Mouse (Mus musculus) MEL (cell line): ENCODE results near the gene Olfr71.

ENCODE experiments used
- E2F4 ChIP-seq: IDR thresholded peaks from 2 replicates; pipeline ENCODE4 v1.6.1; 2011; ENCODE audit warnings: low read depth, low read length, improper control_type of control experiment, borderline replicate concordance
- GABPA ChIP-seq: IDR thresholded peaks from 2 replicates; pipeline ENCODE4 v1.6.1; 2012; ENCODE audit warnings: low read depth, mild to moderate bottlenecking, inconsistent platforms, low read length, improper control_type of control experiment, moderate library complexity
- GATA1 ChIP-seq: IDR thresholded peaks from 2 replicates; pipeline ENCODE4 v1.6.1; 2011; ENCODE audit warnings: low read depth, low read length, improper control_type of control experiment
- JUND ChIP-seq: IDR thresholded peaks from 2 replicates; pipeline ENCODE4 v1.6.1; 2011; ENCODE audit warnings: low read depth, mild to moderate bottlenecking, improper control_type of control experiment, low read length
- MAX ChIP-seq: IDR thresholded peaks from 2 replicates; pipeline ENCODE4 v1.6.1; 2011; ENCODE audit warnings: low read length, improper control_type of control experiment
- POLR2A ChIP-seq, 2 experiments: IDR thresholded peaks; 2 replicates each; pipeline ENCODE4 v1.6.1; 2011 to 2012; ENCODE audit warnings: low read length in 2 of 2, mild to moderate bottlenecking in 2 of 2, control low read depth in 1 of 2, improper control_type of control experiment in 1 of 2, low read depth in 1 of 2, moderate library complexity in 1 of 2; ENCODE audit not compliant: control insufficient read depth in 1 of 2, insufficient read depth in 1 of 2, poor library complexity in 1 of 2
- POLR2AphosphoS5 ChIP-seq: IDR thresholded peaks from 2 replicates; pipeline ENCODE4 v1.6.1; 2012; ENCODE audit warnings: low read depth, borderline replicate concordance, mild to moderate bottlenecking, inconsistent platforms, low read length, moderate library complexity, mixed read lengths
- SIN3A ChIP-seq: IDR thresholded peaks from 2 replicates; pipeline ENCODE4 v1.6.1; 2012; ENCODE audit warnings: low read length, improper control_type of control experiment, inconsistent platforms
- USF1 ChIP-seq: IDR thresholded peaks from 2 replicates; pipeline ENCODE4 v1.6.1; 2014; ENCODE audit warnings: low read depth, mild to moderate bottlenecking, inconsistent platforms, low read length, improper control_type of control experiment, moderate library complexity
- ZNF384 ChIP-seq: IDR thresholded peaks from 2 replicates; pipeline ENCODE4 v1.6.1; 2012; ENCODE audit warnings: low read depth, mild to moderate bottlenecking, inconsistent platforms, low read length, improper control_type of control experiment

- no peak for TF ChIP-seq GATA1
- no peak for TF ChIP-seq POLR2A (IDR thresholded peaks at IDR 0.05; ENCODE audit: control insufficient read depth in 1 of 2, insufficient read depth in 1 of 2, low read depth in 1 of 2, low read length in 2 of 2, poor library complexity in 1 of 2)
- TF ChIP-seq SIN3A = no peak
- no peak for TF ChIP-seq E2F4
- TF ChIP-seq ZNF384 = no peak
- no peak for TF ChIP-seq JUND
- no peak for TF ChIP-seq POLR2AphosphoS5
- no peak for TF ChIP-seq GABPA
- no peak for TF ChIP-seq MAX
- no peak for TF ChIP-seq USF1
These were observed 16.9 kb upstream of the Olfr71 start, which contains the start of gene Hrct1 for GRCm38 (mm10) chr4:43726995-43727394.
